In genomic region chr12:79579837-79580236, GRCm38 (mm10) we compare ENCODE assay signal across 9 mouse cellular contexts.
A peak's percentile ranks its signal among the peaks of the same experiment; 100 is the strongest.
DNase-seq lines count a peak whose midpoint lies in the region; ATAC-seq lines count a peak whose summit lies in the region.
"Had no signal": no experiment of that assay in that cellular context is flagged by ENCODE, and none has a peak within 500 bp of the region (broad histone marks: within the 10 kb centered on the region; RNA-seq: fewer than 3 reads in every experiment).

No protein-coding gene starts in this region.

- intact Hi-C loops in gastrocnemius, postnatal 36 days (cut with DNase I), result no loop called here

- peak; percentile 10 for DNase-seq in gastrocnemius, adult 18-20 months (ENCODE audit: low spot score)
- no peak for DNase-seq in gastrocnemius, postnatal 36 days
- DNase-seq in lung, adult 18-20 months, result peak; percentile 30 to 68
- no peak for DNase-seq in lung, postnatal 14 days
- peak; percentile 73 for DNase-seq in lung, postnatal 36 days
- DNase-seq in thymus, postnatal 10 days (ENCODE audit: low spot score in 2 of 2), result no peak
- DNase-seq in liver, result no peak
- DNase-seq: adrenal gland, postnatal 10 days had no signal

- ATAC-seq in erythroblast, adult 5-6 weeks (replicated peaks; ENCODE audit: low FRiP score, poor library complexity, severe bottlenecking), result 0 out of 2 replicates have a peak, but pooled peaks have one; percentile 39

Comparison
In these comparisons a context has a peak if more than half of its experiments do, and no peak if none do; other contexts are left out.
1. DNase-seq: peak in gastrocnemius, adult 18-20 months (single experiment), lung, adult 18-20 months (2 of 2) and lung, postnatal 36 days (single experiment); none in gastrocnemius, postnatal 36 days (0 of 2), lung, postnatal 14 days (single experiment), thymus, postnatal 10 days (0 of 2) and liver (single experiment).